Mouse (Mus musculus): Measurements from ENCODE around the gene Rras.

DNA sequence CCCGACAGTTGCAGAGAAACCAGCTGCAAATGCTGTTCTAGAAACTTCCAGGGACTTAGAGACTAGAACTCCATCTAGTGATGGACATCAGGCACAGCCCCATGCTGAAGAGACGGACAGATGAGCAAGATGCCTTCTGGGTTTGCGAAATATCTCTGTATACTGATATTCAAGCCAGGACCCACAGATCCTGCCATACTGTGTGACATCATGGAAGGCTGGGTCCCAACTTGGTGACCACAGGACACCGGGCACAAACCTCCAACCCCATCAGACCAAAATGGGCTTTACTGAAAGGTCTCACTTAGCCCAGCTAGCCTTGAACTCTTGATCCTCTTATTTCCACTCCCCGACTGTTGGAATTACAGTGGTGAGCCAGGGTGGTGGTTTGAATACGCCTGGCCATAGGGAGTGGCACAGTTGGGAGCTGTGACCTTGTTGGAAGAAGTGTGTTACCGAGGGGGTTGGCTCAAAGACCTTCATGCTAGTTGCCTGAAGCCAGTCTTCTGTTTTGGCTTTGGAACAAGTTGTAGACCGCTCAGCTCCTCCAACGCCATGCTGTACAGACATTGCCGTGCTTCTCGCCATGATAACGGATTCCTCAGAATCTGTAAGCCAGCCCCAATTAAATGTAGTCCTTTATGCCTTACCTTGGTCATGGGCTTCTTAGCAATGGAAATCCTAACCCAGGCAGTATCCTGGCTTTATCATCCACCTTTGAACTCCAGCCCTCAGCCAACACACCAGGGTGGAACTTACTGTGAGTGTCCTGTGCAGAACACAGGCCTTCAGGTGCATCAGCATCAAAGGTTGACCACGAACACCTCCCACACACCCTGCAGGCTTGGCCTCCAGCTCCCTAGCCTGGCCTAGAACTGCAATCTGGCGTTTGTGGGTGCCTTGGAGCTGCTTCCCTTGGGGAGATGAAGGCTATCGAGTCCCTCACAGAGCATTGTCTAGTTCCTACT is 6.8 kb downstream of the Rras start:
- TF ChIP-seq CTCF (IDR thresholded peaks at IDR 0.05; ENCODE audit: control insufficient read depth, insufficient read depth, low read length) (no peak), POLR2A (IDR thresholded peaks at IDR 0.05; ENCODE audit: borderline replicate concordance, control insufficient read depth, low read depth, low read length) (no peak)
